11 mouse cellular contexts compared by ENCODE assay signal in genomic region chr4:136631237-136631994, GRCm38 (mm10). TPM values are rescaled to one million over a fixed set of nuclear protein-coding genes. Genes with fewer than 3 reads are reported as not detected.
DNase-seq lines count a peak whose midpoint lies in the region; ATAC-seq and TF ChIP-seq lines count a peak whose summit lies in the region.
"Had no signal": no experiment of that assay in that cellular context is flagged by ENCODE, and none has a peak within 500 bp of the region (broad histone marks: within the 10 kb centered on the region; RNA-seq: fewer than 3 reads in every experiment).

No protein-coding gene starts in this region.

- H3K4me2 ChIP-seq in lung, embryonic 16.5 days (ENCODE audit: low read depth, low read length) = no peak overlapping the region
- H3K4me2 ChIP-seq: liver, embryonic 15.5 days; neural tube, embryonic 13.5 days had no signal

- TF ChIP-seq CTCF in gastrocnemius, adult 2 months (IDR thresholded peaks at IDR 0.05) = no peak

- intact Hi-C loops in gastrocnemius, adult 2 months (cut with DNase I) = no loop called here
- intact Hi-C loops in heart, postnatal 36 days (cut with DNase I) = no loop called here

- ATAC-seq in lung, embryonic 16.5 days (ENCODE audit: low read depth) = peak; percentile 31; the same call in 1 of the 2 replicates
- no peak for ATAC-seq in CD4-positive, CD25-positive, alpha-beta regulatory T cell, adult 4 months

- WGBS in lung, embryonic 16.5 days = 77% methylated on average over 11 of the region's 11 CpGs

- DNase-seq in gastrocnemius, adult 2 months = peak; percentile 48
- no peak for DNase-seq in gastrocnemius, adult 8-10 months (ENCODE audit: low spot score in 2 of 2)
- DNase-seq in lung, adult 18-20 months = no peak
- DNase-seq in adrenal gland, postnatal 25 days = peak; percentile 72
- DNase-seq in heart, postnatal 36 days = peak; percentile 51 to 53
- DNase-seq in yolk sac, embryonic 10.5 days (ENCODE audit: low spot score) = no peak

- H3K9ac ChIP-seq in lung, embryonic 16.5 days (ENCODE audit: low read length) = no peak overlapping the region
- H3K9ac ChIP-seq: liver, embryonic 15.5 days; neural tube, embryonic 13.5 days had no signal

- no peaks in the 10 kb centered on the region for H3K9me3 ChIP-seq in lung, embryonic 16.5 days (ENCODE audit: control insufficient read depth, low read length)
- H3K9me3 ChIP-seq: liver, embryonic 15.5 days; neural tube, embryonic 13.5 days had no signal

- no peak overlapping the region for H3K4me3 ChIP-seq in gastrocnemius, adult 2 months
- H3K4me3 ChIP-seq in lung, embryonic 16.5 days (ENCODE audit: low read length) = no peak overlapping the region
- H3K4me3 ChIP-seq: liver, embryonic 15.5 days; neural tube, embryonic 13.5 days had no signal

- H3K36me3 ChIP-seq in lung, embryonic 16.5 days (ENCODE audit: control insufficient read depth, insufficient read depth, low read length) = no peaks in the 10 kb centered on the region
- H3K36me3 ChIP-seq: liver, embryonic 15.5 days; neural tube, embryonic 13.5 days had no signal

- peaks cover 4% of the 10 kb centered on the region; the same call in 1 of the 2 replicates for H3K4me1 ChIP-seq in lung, embryonic 16.5 days (replicated peaks; ENCODE audit: control insufficient read depth, insufficient read depth, low read length)
- H3K4me1 ChIP-seq: liver, embryonic 15.5 days had no signal

- H3K27ac ChIP-seq in gastrocnemius, adult 2 months = no peak overlapping the region
- no peak overlapping the region for H3K27ac ChIP-seq in lung, embryonic 16.5 days (ENCODE audit: low read length)
- H3K27ac ChIP-seq: liver, embryonic 15.5 days; neural tube, embryonic 13.5 days had no signal

- H3K27me3 ChIP-seq in lung, embryonic 16.5 days (ENCODE audit: control insufficient read depth, insufficient read depth, low read depth, low read length) = peaks cover 4% of the 10 kb centered on the region

RNA-seq across cellular contexts. Expression of gene Lactbl1, which starts 9.0 kb away (rescaled TPM):
- total RNA-seq in gastrocnemius, adult 2 months (2021) = not detected
- total RNA-seq in gastrocnemius, adult 8-10 months (2022) = not detected
- polyA plus RNA-seq in lung, embryonic 16.5 days (2015; fragmentation: Nextera tagmentation; extraction: Ambion mirVana) = not detected in 2 replicates
- total RNA-seq in adrenal gland, postnatal 25 days (2021) = not detected in 2 replicates
- not detected for total RNA-seq in heart, postnatal 36 days (2021)
- under 1 TPM in 1 of 2 experiments, not detected in 1; 0.17 TPM for polyA plus RNA-seq in CD4-positive, CD25-positive, alpha-beta regulatory T cell, adult 4 months (2017; shearing (Covaris generic))
- total RNA-seq: adrenal gland, postnatal 4 days had no signal
- polyA plus RNA-seq: liver, embryonic 15.5 days; neural tube, embryonic 13.5 days had no signal

RNA-seq across cellular contexts. Expression of gene Tex46, which starts 21.2 kb away (rescaled TPM):
- not detected for total RNA-seq in gastrocnemius, adult 2 months (2021)
- not detected for total RNA-seq in gastrocnemius, adult 8-10 months (2022)
- not detected in 2 replicates for polyA plus RNA-seq in lung, embryonic 16.5 days (2015; fragmentation: Nextera tagmentation; extraction: Ambion mirVana)
- total RNA-seq in adrenal gland, postnatal 25 days (2021) = not detected in 2 replicates
- total RNA-seq in heart, postnatal 36 days (2021) = not detected
- not detected for polyA plus RNA-seq in CD4-positive, CD25-positive, alpha-beta regulatory T cell, adult 4 months (2017; shearing (Covaris generic))
- total RNA-seq: adrenal gland, postnatal 4 days had no signal
- polyA plus RNA-seq: liver, embryonic 15.5 days; neural tube, embryonic 13.5 days had no signal

RNA-seq across cellular contexts. Expression of gene Kdm1a, which starts 28.9 kb away (rescaled TPM):
- 10 to 100 TPM; 18.2 to 20.0 TPM for total RNA-seq in gastrocnemius, adult 2 months (2021)
- 10 to 100 TPM; 17.0 to 19.0 (median 17.8) TPM for total RNA-seq in gastrocnemius, adult 8-10 months (2022)
- polyA plus RNA-seq in lung, embryonic 16.5 days (2015; fragmentation: Nextera tagmentation; extraction: Ambion mirVana) = 20.0 and 24.9 TPM in 2 replicates
- 44.2 and 59.3 TPM in 2 replicates for total RNA-seq in adrenal gland, postnatal 25 days (2021)
- 10 to 100 TPM; 28.4 to 33.7 TPM for total RNA-seq in heart, postnatal 36 days (2021)
- polyA plus RNA-seq in CD4-positive, CD25-positive, alpha-beta regulatory T cell, adult 4 months (2017; shearing (Covaris generic)) = 10 to 100 TPM; 21.0 to 25.9 TPM

Comparison
In these comparisons a context has a peak if more than half of its experiments do, and no peak if none do; other contexts are left out.
1. DNase-seq: peak in gastrocnemius, adult 2 months (single experiment), adrenal gland, postnatal 25 days (single experiment) and heart, postnatal 36 days (2 of 2); none in gastrocnemius, adult 8-10 months (0 of 2), lung, adult 18-20 months (0 of 2) and yolk sac, embryonic 10.5 days (single experiment).